Mouse (Mus musculus) liver, adult 2 months (tissue): ENCODE measurements around the gene Shank3. TPM values are rescaled to one million over a fixed set of nuclear protein-coding genes. Genes with fewer than 3 reads are reported as not detected.
A peak's percentile ranks its signal among the peaks of the same experiment; 100 is the strongest.

Source experiments
- DNase-seq: peaks from one replicate; pipeline ENCODE4 v3.0.0-alpha.2; 2011; ENCODE audit warnings: low read depth, low spot score; ENCODE audit errors: extremely low read depth
- H3K27ac ChIP-seq: fragments of 200-500 bp; replicated peaks from 2 replicates; pipeline ENCODE4 v1.5.1; 2012; ENCODE audit warnings: low read depth, mild to moderate bottlenecking, control low read depth, inconsistent platforms, low read length; ENCODE audit not compliant: insufficient read depth
- H3K27me3 ChIP-seq: fragments of 200-500 bp; 2 replicates; pipeline ENCODE4 v1.6.1; 2012; ENCODE audit warnings: mild to moderate bottlenecking, moderate library complexity, low read length, inconsistent platforms; ENCODE audit not compliant: control insufficient read depth, insufficient read depth
- H3K36me3 ChIP-seq: fragments of 200-500 bp; 2 replicates; pipeline ENCODE4 v1.6.1; 2012; ENCODE audit warnings: low read length, inconsistent platforms; ENCODE audit not compliant: control insufficient read depth, insufficient read depth
- H3K4me1 ChIP-seq: fragments of 200-500 bp; 2 replicates; pipeline ENCODE4 v1.6.1; 2011; ENCODE audit warnings: low read length; ENCODE audit not compliant: control insufficient read depth, insufficient read depth
- H3K4me3 ChIP-seq: fragments of 200-500 bp; 2 replicates; pipeline ENCODE4 v1.5.1; 2011; ENCODE audit warnings: low read depth, mild to moderate bottlenecking, control low read depth, low read length, moderate library complexity; ENCODE audit not compliant: insufficient read depth
- H3K79me2 ChIP-seq: fragments of 200-500 bp; 2 replicates; pipeline ENCODE4 v1.6.1; 2012; ENCODE audit warnings: inconsistent platforms, mild to moderate bottlenecking, low read length, moderate library complexity; ENCODE audit not compliant: control insufficient read depth, insufficient read depth
- H3K9ac ChIP-seq: fragments of 200-500 bp; 2 replicates; pipeline ENCODE4 v1.6.1; 2012; ENCODE audit warnings: low read depth, mild to moderate bottlenecking, control low read depth, inconsistent platforms, low read length
- CTCF ChIP-seq: fragments of 200-500 bp; IDR thresholded peaks from 2 replicates; pipeline ENCODE4 v1.5.1; 2011; ENCODE audit warnings: low read depth, low read length, control low read depth
- POLR2A ChIP-seq: fragments of 200-500 bp; IDR thresholded peaks from 2 replicates; pipeline ENCODE4 v1.6.1; 2011; ENCODE audit warnings: low read length, control low read depth; ENCODE audit not compliant: insufficient read depth; ENCODE audit errors: extremely low read depth
- WGBS: fragments of 180-500 bp; shearing (Covaris S2); methylation state at CpG from one replicate; pipeline ENCODE4 v1.1.7; 2018; 5-methylcytosine and 5-hydroxymethylcytosine counted together
- polyA plus RNA-seq: library from polyadenylated mRNA; depleted of rRNA; stranded (reverse); fragments of >200 nt; gene quantifications from 2 replicates; pipeline ENCODE4 v1.2.3, GENCODE M21; 2012; rRNA removed
- total RNA-seq: library from RNA; depleted of rRNA; stranded (reverse); fragments of >200 nt; gene quantifications from 2 replicates; pipeline ENCODE4 v1.2.3, GENCODE M21; 2014; rRNA removed

The Shank3 gene
- 1.5 and 3.2 TPM in 2 replicates for total RNA-seq
- polyA plus RNA-seq = 2.7 and 3.9 TPM in 2 replicates

DNA sequence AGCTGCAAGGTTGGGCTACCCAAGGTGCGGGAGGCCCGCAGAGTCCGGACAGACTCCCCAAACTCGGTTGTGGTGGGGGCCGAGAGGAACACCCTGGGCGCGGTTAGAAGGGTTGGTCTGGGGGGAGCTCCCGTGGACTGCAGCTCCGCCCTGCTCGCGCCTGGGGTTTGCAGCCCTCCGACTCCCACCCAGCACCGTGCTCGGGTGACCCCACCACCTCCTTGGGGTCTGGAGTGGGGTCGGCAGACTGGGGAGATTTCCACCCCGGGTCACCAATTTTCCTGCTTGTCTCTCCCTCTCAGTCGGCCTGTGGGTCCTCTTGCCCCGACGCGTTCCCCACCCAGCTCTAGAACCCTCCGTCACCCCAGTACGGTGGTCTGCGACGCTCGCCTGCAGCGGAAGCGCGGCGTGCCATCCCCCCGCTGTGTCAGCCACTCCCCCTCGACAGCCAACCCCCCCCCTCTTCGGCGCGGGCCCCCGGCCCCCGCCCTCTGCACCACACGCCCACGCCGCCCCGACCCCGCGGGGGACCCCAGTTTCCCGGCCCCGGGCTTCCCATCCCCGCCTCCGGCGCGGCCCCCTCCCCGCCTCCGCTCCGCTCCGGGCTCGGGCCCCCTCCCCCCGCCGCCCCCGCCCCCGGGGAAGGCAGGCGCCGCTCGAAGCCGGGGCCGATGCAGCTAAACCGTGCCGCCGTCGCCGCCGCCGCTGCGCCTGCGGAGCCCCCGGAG, at the start of gene Shank3:
Gene Shank3 (plus strand): TSS at position 663 of the 728 bp plus-strand sequence.
- Histone ChIP-seq H3K4me3 (peak within 1 kb of the TSS; percentile 66), H3K4me1 (no peaks in the 10 kb centered on the region; the same call in 1 of the 2 replicates), H3K36me3 (no peaks in the 10 kb centered on the region), H3K79me2 (no peaks in the 10 kb centered on the region), H3K27me3 (peaks cover 18% of the 10 kb centered on the region), H3K9ac (peak within 1 kb of the TSS; percentile 47), H3K27ac (peak within 1 kb of the TSS; percentile 81)
- no peak for DNase-seq
- TF ChIP-seq POLR2A (no peak), CTCF (no peak)
- WGBS = 2% methylated on average over 65 of the region's 72 CpGs

DNA sequence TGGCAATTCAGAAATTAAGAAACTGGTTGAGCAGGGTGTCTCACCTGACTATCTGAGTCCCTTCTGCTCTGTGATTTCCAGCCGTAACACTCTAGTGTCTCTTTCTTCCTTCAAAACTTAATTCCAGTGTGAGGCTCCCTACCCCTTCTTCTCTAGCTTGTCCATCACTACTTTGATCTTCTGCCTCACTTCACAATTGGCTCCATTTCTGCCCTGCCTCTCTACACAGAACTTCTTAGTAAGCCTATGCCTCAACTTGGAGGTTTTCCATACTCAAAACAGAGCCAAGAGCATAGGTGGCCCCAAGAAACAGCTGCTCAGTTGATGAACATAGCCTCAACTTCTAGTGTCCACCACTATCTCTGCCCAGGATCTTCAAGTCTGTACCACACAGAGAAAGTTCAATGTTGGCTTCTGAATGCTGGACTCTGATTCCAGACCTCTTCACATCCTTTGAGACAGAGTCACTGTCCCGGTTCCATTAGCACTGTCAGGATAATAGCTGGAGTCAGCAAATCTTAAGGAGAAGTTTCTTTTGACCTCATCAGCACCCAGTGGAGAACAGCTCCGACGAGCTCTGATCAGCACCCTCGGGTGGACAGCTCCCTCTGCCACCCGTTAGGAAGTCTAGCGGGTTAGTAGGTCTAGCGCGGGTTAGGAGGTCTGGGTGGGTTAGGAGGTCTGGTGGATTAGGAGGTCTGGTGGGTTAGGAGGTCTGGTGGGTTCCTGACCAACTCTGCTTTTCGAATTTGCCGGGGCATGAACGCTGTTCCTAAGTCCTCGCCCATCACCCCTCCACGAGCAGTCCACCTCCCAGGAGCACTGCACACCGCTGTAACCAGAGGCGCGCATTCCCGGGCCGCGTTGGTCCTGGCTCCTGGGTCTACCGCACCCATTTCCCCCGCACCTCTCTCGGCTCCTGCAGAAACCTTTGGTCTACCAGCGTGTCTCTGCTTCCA, 46.2 kb upstream of the Shank3 start:
- DNase-seq = no peak
- H3K36me3 ChIP-seq = no peaks in the 10 kb centered on the region
- no peak overlapping the region for H3K27ac ChIP-seq
- H3K27me3 ChIP-seq = peaks cover 8% of the 10 kb centered on the region; the same call in 1 of the 2 replicates
- WGBS = 5% methylated on average over 24 of the region's 24 CpGs
- no peak overlapping the region for H3K4me3 ChIP-seq
- H3K4me1 ChIP-seq = no peaks in the 10 kb centered on the region
- TF ChIP-seq POLR2A (no peak), CTCF (no peak)
- H3K9ac ChIP-seq = no peak overlapping the region
- H3K79me2 ChIP-seq = no peaks in the 10 kb centered on the region

DNA sequence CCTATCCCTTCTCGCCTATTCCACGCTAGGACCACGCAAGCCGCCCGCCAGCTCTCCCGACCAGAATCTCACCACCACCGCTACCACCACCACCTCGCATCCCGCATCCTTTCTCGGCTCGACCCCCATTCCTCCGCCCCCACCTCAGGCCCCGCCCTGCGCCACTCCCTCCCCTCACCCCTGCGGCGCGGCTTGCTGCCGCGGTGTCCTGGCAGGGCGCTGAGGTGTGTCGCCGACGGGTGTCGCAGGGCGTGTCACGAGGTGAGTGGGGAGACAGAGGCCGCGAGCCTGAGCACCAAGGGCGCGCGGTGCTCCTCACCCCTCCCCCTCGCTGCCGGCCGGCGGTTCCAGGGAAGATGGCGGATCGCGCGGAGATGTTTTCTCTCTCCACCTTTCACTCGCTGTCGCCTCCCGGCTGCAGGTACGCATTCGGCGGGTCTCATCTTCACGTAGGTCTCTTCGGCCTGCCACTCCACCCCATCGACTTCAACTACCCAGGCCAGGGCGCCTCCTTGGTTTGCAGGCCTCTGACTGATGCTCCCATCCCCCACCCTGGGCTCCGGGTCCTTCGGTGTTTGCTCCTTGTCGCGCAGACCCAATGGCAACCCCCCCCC, 45.5 kb upstream of the Shank3 start, which contains the start of gene Mapk8ip2:
Gene Mapk8ip2 (plus strand): TSS at position 49 of the 614 bp plus-strand sequence.
- 2% methylated on average over 47 of the region's 53 CpGs for WGBS
- H3K4me1 ChIP-seq = no peaks in the 10 kb centered on the region
- no peak within 1 kb of the TSS for H3K27ac ChIP-seq
- no peaks in the 10 kb centered on the region for H3K36me3 ChIP-seq
- TF ChIP-seq POLR2A (no peak), CTCF (no peak)
- peak within 1 kb of the TSS; percentile 6; the same call in 1 of the 2 replicates for H3K4me3 ChIP-seq
- H3K79me2 ChIP-seq = no peaks in the 10 kb centered on the region
- peaks cover 8% of the 10 kb centered on the region; the same call in 1 of the 2 replicates for H3K27me3 ChIP-seq
- no peak for DNase-seq
- no peak within 1 kb of the TSS for H3K9ac ChIP-seq

DNA sequence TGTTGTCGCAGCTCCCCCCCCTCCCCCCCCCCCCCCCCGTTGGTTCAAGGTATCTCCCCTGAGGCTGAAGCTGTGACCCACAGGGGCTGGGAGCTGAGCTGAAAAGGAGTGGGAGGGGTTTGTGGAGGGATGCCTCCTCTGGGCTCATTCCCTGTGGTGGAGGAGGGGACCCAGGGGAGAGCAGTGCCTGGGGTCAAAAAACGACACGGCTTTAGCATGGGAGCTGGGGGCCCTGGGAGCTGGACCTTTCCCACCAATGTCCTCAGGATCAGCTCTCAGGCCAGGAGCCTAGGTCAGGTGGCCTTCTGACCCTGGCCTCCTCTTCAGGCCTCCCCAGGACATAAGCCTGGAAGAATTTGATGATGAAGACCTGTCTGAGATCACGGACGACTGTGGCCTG, 44.6 kb upstream of the Shank3 start:
- Histone ChIP-seq H3K27ac (no peak overlapping the region), H3K9ac (no peak overlapping the region), H3K4me3 (no peak overlapping the region), H3K79me2 (no peaks in the 10 kb centered on the region), H3K36me3 (no peaks in the 10 kb centered on the region), H3K4me1 (no peaks in the 10 kb centered on the region), H3K27me3 (peaks cover 8% of the 10 kb centered on the region; the same call in 1 of the 2 replicates)
- DNase-seq = no peak
- WGBS = 32% methylated on average over 5 of the region's 6 CpGs
- TF ChIP-seq CTCF (no peak), POLR2A (no peak)

DNA sequence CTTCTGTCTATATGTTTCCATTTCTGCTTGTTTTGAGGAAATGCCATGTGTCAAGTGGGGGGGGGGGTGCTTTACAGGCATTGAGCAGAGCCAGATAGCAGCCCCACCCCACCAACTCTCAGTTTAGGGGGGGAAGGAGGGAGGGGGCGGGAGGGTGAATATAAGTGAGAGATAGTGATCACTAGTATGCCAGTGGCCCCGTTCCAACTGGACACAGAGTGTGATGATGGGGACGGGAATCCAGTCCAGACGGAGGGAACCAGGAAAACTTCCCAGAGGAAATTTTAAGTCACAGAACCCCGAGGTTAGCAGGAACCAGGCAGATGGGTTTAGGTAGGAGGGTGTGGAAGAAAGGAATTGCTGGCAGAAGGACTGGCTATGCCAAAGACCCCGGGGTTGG, 43.8 kb upstream of the Shank3 start:
- no peaks in the 10 kb centered on the region for H3K4me1 ChIP-seq
- H3K36me3 ChIP-seq = no peaks in the 10 kb centered on the region
- WGBS = 70% methylated on average over 6 of the region's 6 CpGs
- H3K4me3 ChIP-seq = no peak overlapping the region
- no peak overlapping the region for H3K27ac ChIP-seq
- TF ChIP-seq POLR2A (no peak), CTCF (no peak)
- H3K79me2 ChIP-seq = no peaks in the 10 kb centered on the region
- H3K9ac ChIP-seq = no peak overlapping the region
- DNase-seq = no peak
- peaks cover 11% of the 10 kb centered on the region; the same call in 1 of the 2 replicates for H3K27me3 ChIP-seq
